Comparison of ENCODE assay signal across 7 mouse cellular contexts in genomic region chr5:31526354-31527116, GRCm38 (mm10). TPM values are rescaled to one million over a fixed set of nuclear protein-coding genes. Genes with fewer than 3 reads are reported as not detected.
DNase-seq lines count a peak whose midpoint lies in the region; ATAC-seq lines count a peak whose summit lies in the region.

Slc4a1ap (plus strand) TSS chr5:31526995.

- peak within 1 kb of the TSS; percentile 96 for H3K4me3 ChIP-seq in intestine, embryonic 15.5 days (replicated peaks)
- H3K4me3 ChIP-seq in midbrain, embryonic 10.5 days: peak within 1 kb of the TSS; percentile 77

- H3K27ac ChIP-seq in intestine, embryonic 15.5 days: peak within 1 kb of the TSS; percentile 88
- H3K27ac ChIP-seq in midbrain, embryonic 10.5 days (replicated peaks): peak within 1 kb of the TSS; percentile 95

- H3K36me3 ChIP-seq in intestine, embryonic 15.5 days: peaks cover 9% of the 10 kb centered on the region
- peaks cover 47% of the 10 kb centered on the region for H3K36me3 ChIP-seq in midbrain, embryonic 10.5 days

- ATAC-seq in intestine, embryonic 15.5 days: peak; percentile 92

- peak; percentile 84 for DNase-seq in adrenal gland, adult 2 months
- peak; percentile 66 for DNase-seq in embryo, embryonic 11.5 days (ENCODE audit: low read depth, low spot score)
- DNase-seq in gastrocnemius, postnatal 36 days: peak; percentile 53 to 81
- peak; percentile 82 for DNase-seq in left cerebral cortex, postnatal 25 days (ENCODE audit: low spot score in 2 of 2)
- peak; percentile 78 for DNase-seq in midbrain, embryonic 10.5 days (ENCODE audit: low spot score)
- DNase-seq in right cerebral cortex, postnatal 4 days: peak; percentile 77

- no peaks in the 10 kb centered on the region for H3K27me3 ChIP-seq in intestine, embryonic 15.5 days (replicated peaks)
- H3K27me3 ChIP-seq in midbrain, embryonic 10.5 days (ENCODE audit: low read depth, poor library complexity, severe bottlenecking): no peaks in the 10 kb centered on the region

- peak within 1 kb of the TSS; percentile 93 for H3K9ac ChIP-seq in intestine, embryonic 15.5 days

- intact Hi-C loops in gastrocnemius, postnatal 36 days (cut with DNase I): no loop called here
- intact Hi-C loops in left cerebral cortex, postnatal 25 days (cut with DNase I): no loop called here

- under 1% methylated on average over 28 of the region's 28 CpGs for WGBS in intestine, embryonic 15.5 days
- WGBS in midbrain, embryonic 10.5 days: under 1% methylated on average over 28 of the region's 28 CpGs

- H3K9me3 ChIP-seq in intestine, embryonic 15.5 days: no peaks in the 10 kb centered on the region
- no peaks in the 10 kb centered on the region for H3K9me3 ChIP-seq in midbrain, embryonic 10.5 days (replicated peaks)

- H3K4me1 ChIP-seq in intestine, embryonic 15.5 days (replicated peaks): peaks cover 9% of the 10 kb centered on the region; the same call in 1 of the 2 replicates
- H3K4me1 ChIP-seq in midbrain, embryonic 10.5 days: peaks cover 24% of the 10 kb centered on the region

- peak within 1 kb of the TSS; percentile 91 for H3K4me2 ChIP-seq in intestine, embryonic 15.5 days (replicated peaks)

RNA-seq across cellular contexts. Expression of gene Slc4a1ap, which starts in this region (rescaled TPM):
- total RNA-seq in adrenal gland, adult 2 months (2021): 10 to 100 TPM; 27.9 to 31.2 TPM
- polyA plus RNA-seq in adrenal gland, adult 2 months (2012; rRNA removed): 13.9 and 16.4 TPM in 2 replicates
- total RNA-seq in gastrocnemius, postnatal 36 days (2021): 10 to 100 TPM; 20.4 to 20.7 TPM
- polyA plus RNA-seq in intestine, embryonic 15.5 days (2015; fragmentation: Nextera tagmentation; extraction: Ambion mirVana): 25.5 and 27.8 TPM in 2 replicates
- total RNA-seq in left cerebral cortex, postnatal 25 days (2021): 10 to 100 TPM; 50.8 to 53.6 TPM
- 30.2 and 32.4 TPM in 2 replicates for polyA plus RNA-seq in midbrain, embryonic 10.5 days (2016; fragmentation: Nextera tagmentation; extraction: Ambion mirVana)

Comparison
In these comparisons a context has a peak if more than half of its experiments do, and no peak if none do; other contexts are left out.
1. Peak in every context shown above with its lines: DNase-seq, ATAC-seq, H3K4me3 ChIP-seq and H3K27ac ChIP-seq.